Mouse (Mus musculus): ENCODE measurements around the gene Akt1s1. TPM values are rescaled to one million over a fixed set of nuclear protein-coding genes. Genes with fewer than 3 reads are reported as not detected.

The Akt1s1 gene
- 28.2 and 48.0 TPM in 2 replicates for polyA plus RNA-seq (2011; ENCODE audit: insufficient read depth, insufficient read length, low replicate concordance, missing spikeins)

DNA sequence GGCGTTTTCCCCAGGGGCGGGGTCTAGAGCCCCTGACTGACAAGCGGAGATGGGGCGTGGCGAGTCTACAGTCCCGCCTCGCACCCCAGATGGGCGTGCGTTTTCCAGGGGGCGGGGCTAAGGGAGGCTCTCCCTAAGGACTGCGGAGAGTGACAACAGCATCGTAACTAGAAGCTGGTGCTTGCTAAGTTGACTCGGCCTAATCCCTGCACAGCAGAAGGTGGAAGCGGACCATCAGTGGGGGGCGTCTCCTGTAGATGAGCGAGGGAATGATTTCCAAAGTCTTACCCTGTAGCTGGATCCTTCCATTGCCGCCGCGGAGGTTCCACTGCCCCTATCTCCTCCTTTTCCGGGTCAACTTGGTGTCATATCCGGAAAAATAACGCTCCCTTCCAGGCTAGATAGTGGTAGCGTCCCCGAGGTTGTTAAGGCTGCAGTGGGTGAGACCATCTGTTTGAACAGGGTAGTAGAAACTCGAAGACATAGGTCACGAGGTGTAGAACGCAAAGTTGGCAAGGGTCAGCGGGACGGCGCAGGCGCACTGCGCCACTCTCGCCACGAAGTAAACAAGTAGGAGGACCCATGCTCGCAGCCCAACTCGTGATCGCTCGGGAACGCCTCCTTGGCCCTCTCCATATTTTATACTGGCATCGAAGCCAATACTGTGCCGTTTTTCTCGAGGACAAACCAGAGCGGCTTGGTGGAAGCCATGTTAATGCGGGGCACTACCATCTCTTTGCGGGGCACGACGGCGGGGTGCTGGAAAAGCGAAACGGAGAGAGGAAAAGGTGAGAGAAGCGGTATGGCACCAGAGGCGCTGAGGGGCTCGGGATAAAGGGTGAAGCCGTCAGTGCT lies at the start of gene Akt1s1, which contains the start of gene Tbc1d17:
Gene Akt1s1 (plus strand): TSS at position 431 of the 855 bp plus-strand sequence.
Gene Tbc1d17 (minus strand): TSS at position 519 of the 855 bp plus-strand sequence.
- TF ChIP-seq POLR2A (IDR thresholded peaks at IDR 0.05; ENCODE audit: borderline replicate concordance, control insufficient read depth, low read depth, low read length) (peak; percentile 58; the same call in 1 of the 2 replicates), CTCF (IDR thresholded peaks at IDR 0.05; ENCODE audit: control insufficient read depth, insufficient read depth, low read length) (no peak; the same call in 1 of the 2 replicates)
- WGBS, result under 1% methylated on average over 54 of the region's 54 CpGs
- Histone ChIP-seq H3K4me1 (ENCODE audit: control insufficient read depth, insufficient read depth, low read length) (peaks cover 6% of the 10 kb centered on the region; the same call in 1 of the 2 replicates), H3K4me3 (replicated peaks; ENCODE audit: control insufficient read depth, low read depth, low read length) (peak within 1 kb of the TSS; percentile 83), H3K27ac (ENCODE audit: control insufficient read depth, insufficient read depth, low read depth, low read length, poor library complexity) (peak within 1 kb of the TSS; percentile 90)

DNA sequence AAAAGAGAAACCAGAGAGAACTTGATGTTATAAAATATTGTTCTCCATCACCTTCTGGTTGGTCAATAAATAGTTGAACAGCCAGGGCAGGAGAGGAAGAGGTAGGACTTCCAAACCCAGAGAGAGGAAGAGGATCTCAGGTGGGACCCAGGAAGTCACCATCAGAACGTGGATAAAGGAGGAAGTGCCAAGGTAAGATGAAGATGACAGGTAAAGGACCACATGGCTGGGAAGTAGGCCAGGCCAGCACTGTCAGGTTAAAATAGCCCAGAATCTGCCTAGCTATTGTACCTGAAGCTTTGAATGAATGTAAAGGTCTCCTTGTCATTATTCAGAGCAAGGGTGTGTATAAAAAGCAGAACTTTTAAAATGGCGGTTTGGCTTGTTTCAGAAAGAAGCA lies 39.9 kb upstream of the Akt1s1 start:
- TF ChIP-seq CTCF (IDR thresholded peaks at IDR 0.05; ENCODE audit: control insufficient read depth, insufficient read depth, low read length) (no peak), POLR2A (IDR thresholded peaks at IDR 0.05; ENCODE audit: borderline replicate concordance, control insufficient read depth, low read depth, low read length) (no peak)
- Histone ChIP-seq H3K27ac (ENCODE audit: control insufficient read depth, insufficient read depth, low read depth, low read length, poor library complexity) (no peak overlapping the region), H3K4me3 (replicated peaks; ENCODE audit: control insufficient read depth, low read depth, low read length) (no peak overlapping the region), H3K4me1 (ENCODE audit: control insufficient read depth, insufficient read depth, low read length) (no peaks in the 10 kb centered on the region)
- WGBS, result 44% methylated on average over 2 of the region's 2 CpGs

DNA sequence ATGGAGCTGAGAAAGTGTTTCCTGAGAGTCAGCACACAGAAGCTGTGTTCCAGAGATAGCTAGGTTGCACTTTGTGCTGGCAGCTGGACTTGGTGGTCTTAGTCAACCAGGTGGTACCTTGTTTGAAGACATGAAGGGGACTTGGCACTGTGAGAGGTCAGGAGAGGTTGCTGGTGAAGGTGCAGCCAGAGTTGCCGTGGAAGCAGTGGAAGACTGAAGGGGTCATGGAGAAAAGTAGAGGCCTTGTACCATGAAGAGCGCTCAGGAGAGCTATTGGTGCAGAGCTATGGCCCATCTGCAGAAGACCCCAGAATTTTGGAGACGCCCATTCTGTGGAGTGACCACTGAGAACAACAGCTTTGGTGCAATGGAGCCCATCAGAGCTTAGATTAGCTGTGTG lies 39.3 kb upstream of the Akt1s1 start:
- Histone ChIP-seq H3K27ac (ENCODE audit: control insufficient read depth, insufficient read depth, low read depth, low read length, poor library complexity) (no peak overlapping the region), H3K4me1 (ENCODE audit: control insufficient read depth, insufficient read depth, low read length) (no peaks in the 10 kb centered on the region), H3K4me3 (replicated peaks; ENCODE audit: control insufficient read depth, low read depth, low read length) (no peak overlapping the region)
- 83% methylated on average over 3 of the region's 3 CpGs for WGBS
- TF ChIP-seq CTCF (IDR thresholded peaks at IDR 0.05; ENCODE audit: control insufficient read depth, insufficient read depth, low read length) (no peak), POLR2A (IDR thresholded peaks at IDR 0.05; ENCODE audit: borderline replicate concordance, control insufficient read depth, low read depth, low read length) (no peak)

DNA sequence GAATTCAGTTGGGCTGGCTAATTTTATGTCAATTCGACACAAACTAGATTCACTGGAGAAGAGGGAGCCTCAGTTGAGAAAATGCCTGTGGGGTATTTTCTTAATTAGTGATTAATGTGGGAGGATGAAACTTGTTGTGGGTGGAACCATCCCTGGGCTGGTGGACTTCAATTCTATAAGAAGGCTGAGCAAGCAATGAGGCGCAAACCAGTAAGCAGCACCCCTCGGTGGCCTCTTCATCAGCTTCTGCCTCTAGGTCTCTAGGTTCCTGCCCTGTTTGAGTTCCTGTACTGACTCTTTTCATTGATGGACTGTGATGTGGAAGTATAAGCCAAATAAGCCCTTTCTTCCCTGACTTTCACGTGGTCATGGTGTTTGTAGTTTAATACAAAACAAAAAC lies 38.4 kb upstream of the Akt1s1 start:
- Histone ChIP-seq H3K27ac (ENCODE audit: control insufficient read depth, insufficient read depth, low read depth, low read length, poor library complexity) (no peak overlapping the region), H3K4me1 (ENCODE audit: control insufficient read depth, insufficient read depth, low read length) (peaks cover 2% of the 10 kb centered on the region), H3K4me3 (replicated peaks; ENCODE audit: control insufficient read depth, low read depth, low read length) (no peak overlapping the region)
- TF ChIP-seq CTCF (IDR thresholded peaks at IDR 0.05; ENCODE audit: control insufficient read depth, insufficient read depth, low read length), result no peak
- no peak for TF ChIP-seq POLR2A (IDR thresholded peaks at IDR 0.05; ENCODE audit: borderline replicate concordance, control insufficient read depth, low read depth, low read length)
- WGBS, result 74% methylated on average over 4 of the region's 4 CpGs

DNA sequence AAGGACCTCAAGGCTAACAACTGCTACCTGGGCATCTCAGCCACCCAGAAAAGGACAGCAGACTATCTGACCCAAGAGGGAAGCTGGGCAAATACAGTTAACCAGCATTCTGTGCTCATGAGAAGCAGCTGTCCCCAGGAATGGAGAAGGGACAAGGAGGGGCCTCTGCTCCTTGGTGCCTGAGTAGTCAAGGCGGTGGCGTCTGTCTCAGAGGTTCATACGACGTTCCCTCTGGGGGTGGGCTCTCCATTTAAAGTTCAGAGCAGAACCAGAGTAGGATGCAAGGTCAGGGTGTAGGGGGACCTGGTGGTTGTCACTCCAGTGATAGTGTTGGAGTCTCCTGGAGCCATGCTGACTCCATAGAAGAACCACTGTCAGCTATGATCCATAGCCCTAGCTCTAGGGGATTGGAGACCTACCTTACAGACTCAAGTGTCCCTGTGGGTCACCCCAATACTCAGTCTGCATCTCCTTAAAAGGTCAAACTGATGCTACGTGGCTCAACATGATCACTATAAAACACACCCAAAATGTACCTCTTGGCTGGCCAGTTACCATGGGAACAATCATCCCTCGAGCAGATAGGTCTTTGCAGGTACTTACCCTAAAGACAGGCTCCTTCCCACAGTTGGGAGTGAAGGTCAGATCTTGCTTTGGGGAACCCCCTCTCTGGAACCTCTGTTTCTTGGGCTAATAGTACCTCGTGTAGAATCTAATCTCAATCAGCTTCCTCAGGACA lies 37.8 kb upstream of the Akt1s1 start:
- TF ChIP-seq CTCF (IDR thresholded peaks at IDR 0.05; ENCODE audit: control insufficient read depth, insufficient read depth, low read length) (no peak), POLR2A (IDR thresholded peaks at IDR 0.05; ENCODE audit: borderline replicate concordance, control insufficient read depth, low read depth, low read length) (no peak)

DNA sequence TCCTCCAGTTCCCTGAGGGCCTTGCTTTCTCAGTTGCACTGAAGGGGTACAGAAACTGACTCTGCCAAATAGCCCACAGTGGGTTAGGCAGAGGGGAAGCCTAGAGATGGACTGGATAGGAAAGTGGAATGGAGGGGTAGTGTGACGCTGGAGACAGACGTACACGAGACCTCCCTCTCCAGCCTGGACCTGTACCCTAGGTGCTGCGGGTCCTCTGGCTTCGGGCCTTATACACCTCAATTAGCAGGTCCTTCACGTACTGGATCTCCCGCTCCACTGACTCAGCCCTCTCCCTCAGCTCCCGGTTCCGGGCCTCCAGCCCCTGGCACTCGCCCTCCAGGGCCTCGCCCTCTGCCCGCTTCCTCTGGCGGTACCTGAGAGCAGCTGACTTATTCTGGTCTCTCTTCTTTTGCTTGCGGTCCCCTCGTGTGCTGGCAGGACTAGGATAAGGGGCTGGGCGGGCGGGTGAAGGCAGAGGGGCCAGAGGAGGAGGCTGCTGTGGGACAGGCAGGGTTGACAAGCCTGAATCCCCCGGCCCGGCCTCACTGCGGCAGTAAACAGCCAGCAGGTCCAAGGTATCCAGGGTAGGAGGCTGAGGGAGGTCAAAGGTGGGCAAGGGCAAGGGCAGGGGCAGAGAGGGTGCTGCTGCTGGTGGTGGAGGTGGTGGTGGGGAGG lies 36.0 kb upstream of the Akt1s1 start:
- peaks cover 2% of the 10 kb centered on the region for H3K4me1 ChIP-seq (ENCODE audit: control insufficient read depth, insufficient read depth, low read length)
- TF ChIP-seq CTCF (IDR thresholded peaks at IDR 0.05; ENCODE audit: control insufficient read depth, insufficient read depth, low read length) (no peak), POLR2A (IDR thresholded peaks at IDR 0.05; ENCODE audit: borderline replicate concordance, control insufficient read depth, low read depth, low read length) (no peak)
- H3K4me3 ChIP-seq (replicated peaks; ENCODE audit: control insufficient read depth, low read depth, low read length), result no peak overlapping the region
- no peak overlapping the region for H3K27ac ChIP-seq (ENCODE audit: control insufficient read depth, insufficient read depth, low read depth, low read length, poor library complexity)
- 90% methylated on average over 20 of the region's 20 CpGs for WGBS

More for the DNA sequence above, 37.8 kb upstream of the Akt1s1 start:
- 86% methylated on average over 7 of the region's 7 CpGs for WGBS
- Histone ChIP-seq H3K4me3 (replicated peaks; ENCODE audit: control insufficient read depth, low read depth, low read length) (no peak overlapping the region), H3K4me1 (ENCODE audit: control insufficient read depth, insufficient read depth, low read length) (peaks cover 2% of the 10 kb centered on the region), H3K27ac (ENCODE audit: control insufficient read depth, insufficient read depth, low read depth, low read length, poor library complexity) (no peak overlapping the region)

DNA sequence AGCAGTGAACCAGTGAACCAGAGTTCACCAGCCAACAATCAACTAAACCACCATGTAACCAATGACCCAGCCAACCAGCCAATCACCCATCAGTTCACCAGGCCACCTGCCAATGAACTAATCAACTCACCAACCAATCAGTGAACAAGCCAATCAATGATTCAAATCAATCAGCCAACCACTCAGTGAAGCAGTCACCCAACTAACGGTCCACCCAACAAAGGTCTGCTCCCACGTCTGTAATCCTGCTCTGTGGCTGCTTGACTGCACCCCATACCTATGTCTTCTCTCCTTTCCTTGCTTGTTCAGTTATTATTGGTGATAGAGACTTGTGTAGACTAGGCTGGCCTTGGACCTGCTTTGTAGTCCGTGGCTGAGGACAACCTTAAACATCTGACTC lies 34.8 kb upstream of the Akt1s1 start:
- no peak for TF ChIP-seq CTCF (IDR thresholded peaks at IDR 0.05; ENCODE audit: control insufficient read depth, insufficient read depth, low read length)
- no peak for TF ChIP-seq POLR2A (IDR thresholded peaks at IDR 0.05; ENCODE audit: borderline replicate concordance, control insufficient read depth, low read depth, low read length)
- WGBS, result 85% methylated on average over 3 of the region's 3 CpGs
- Histone ChIP-seq H3K27ac (ENCODE audit: control insufficient read depth, insufficient read depth, low read depth, low read length, poor library complexity) (no peak overlapping the region), H3K4me1 (ENCODE audit: control insufficient read depth, insufficient read depth, low read length) (peaks cover 4% of the 10 kb centered on the region), H3K4me3 (replicated peaks; ENCODE audit: control insufficient read depth, low read depth, low read length) (no peak overlapping the region)

Data from bone marrow, adult 2 months (tissue).